Mouse (Mus musculus) CH12.LX (cell line): ENCODE results near the gene Crip2.

ENCODE experiments used
- BHLHE40 ChIP-seq: IDR thresholded peaks from 2 replicates; pipeline ENCODE4 v1.6.1; 2011; ENCODE audit warnings: mild to moderate bottlenecking, low read depth, low read length, improper control_type of control experiment
- CHD2 ChIP-seq: IDR thresholded peaks from 2 replicates; pipeline ENCODE4 v1.6.1; 2011; ENCODE audit warnings: low read length, improper control_type of control experiment
- CTCF ChIP-seq, 2 experiments: IDR thresholded peaks in 1 of 2; conservative IDR thresholded peaks in 1 of 2; 2 replicates each; pipeline ENCODE4 v1.5.1; 2011 to 2012; ENCODE audit warnings: low read depth in 2 of 2, low read length in 2 of 2, improper control_type of control experiment in 1 of 2, inconsistent platforms in 1 of 2, mild to moderate bottlenecking in 1 of 2, moderate library complexity in 1 of 2
- E2F4 ChIP-seq: IDR thresholded peaks from 2 replicates; pipeline ENCODE4 v1.6.1; 2011; ENCODE audit warnings: low read depth, low read length, improper control_type of control experiment; ENCODE audit not compliant: insufficient replicate concordance
- EP300 ChIP-seq: IDR thresholded peaks from 2 replicates; pipeline ENCODE4 v1.6.1; 2011; ENCODE audit warnings: low read length, improper control_type of control experiment
- HCFC1 ChIP-seq: IDR thresholded peaks from 2 replicates; pipeline ENCODE4 v1.6.1; 2012; ENCODE audit warnings: low read depth, mild to moderate bottlenecking, inconsistent platforms, low read length, improper control_type of control experiment
- IRF4 ChIP-seq: IDR thresholded peaks from 2 replicates; pipeline ENCODE4 v1.6.1; 2014; ENCODE audit warnings: low read depth, mild to moderate bottlenecking, inconsistent platforms, low read length, improper control_type of control experiment
- MAX ChIP-seq: IDR thresholded peaks from 2 replicates; pipeline ENCODE4 v1.6.1; 2011; ENCODE audit warnings: low read length, improper control_type of control experiment
- POLR2AphosphoS2 ChIP-seq: IDR thresholded peaks from 2 replicates; pipeline ENCODE4 v1.6.1; 2011; ENCODE audit warnings: low read depth, low read length, improper control_type of control experiment
- RAD21 ChIP-seq: IDR thresholded peaks from 2 replicates; pipeline ENCODE4 v1.6.1; 2011; ENCODE audit warnings: low read depth, mild to moderate bottlenecking, low read length, improper control_type of control experiment, moderate library complexity
- TCF12 ChIP-seq: IDR thresholded peaks from 2 replicates; pipeline ENCODE4 v1.6.1; 2014; ENCODE audit warnings: low read depth, mild to moderate bottlenecking, inconsistent platforms, low read length, improper control_type of control experiment
- ZKSCAN1 ChIP-seq: IDR thresholded peaks from 2 replicates; pipeline ENCODE4 v1.6.1; 2012; ENCODE audit warnings: low read depth, inconsistent platforms, low read length, improper control_type of control experiment, borderline replicate concordance
- ZMIZ1 ChIP-seq: IDR thresholded peaks from 2 replicates; pipeline ENCODE4 v1.6.1; 2012; ENCODE audit warnings: low read depth, mild to moderate bottlenecking, inconsistent platforms, low read length, improper control_type of control experiment

DNA sequence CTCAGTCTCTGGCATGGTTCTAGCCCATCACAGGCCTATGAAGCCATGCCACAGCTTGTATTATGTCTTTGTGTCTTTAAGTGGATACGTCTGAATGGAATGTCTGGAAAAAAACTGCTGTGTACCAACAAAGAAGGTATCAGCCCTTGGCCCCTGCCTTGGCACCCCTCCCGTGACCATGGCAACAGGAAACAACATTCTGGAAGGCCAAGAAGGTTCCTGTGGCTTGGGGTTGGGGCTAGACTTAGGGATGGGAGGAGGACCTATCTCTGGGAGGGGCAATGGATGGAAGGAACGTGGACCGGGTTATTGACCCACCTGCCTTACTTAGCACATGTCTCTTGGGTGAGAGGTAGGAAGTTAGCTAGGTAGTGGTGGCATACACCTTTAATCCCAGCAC lies 9.3 kb downstream of the Crip2 start:
- TF ChIP-seq CTCF (conservative IDR thresholded peaks at IDR 0.05 in 1 of 2, IDR thresholded peaks at IDR 0.05 in 1 of 2; ENCODE audit: low read depth in 2 of 2, low read length in 2 of 2): no peak
- no peak for TF ChIP-seq CHD2
- TF ChIP-seq ZMIZ1: no peak
- no peak for TF ChIP-seq E2F4
- no peak for TF ChIP-seq RAD21
- TF ChIP-seq MAX: no peak
- no peak for TF ChIP-seq ZKSCAN1
- TF ChIP-seq TCF12: no peak
- TF ChIP-seq POLR2AphosphoS2: no peak
- TF ChIP-seq IRF4: no peak
- TF ChIP-seq BHLHE40: no peak
- no peak for TF ChIP-seq HCFC1
- TF ChIP-seq EP300: no peak
